Mouse (Mus musculus): Measurements from ENCODE around the gene Foxd1.

Gene Foxd1

DNA sequence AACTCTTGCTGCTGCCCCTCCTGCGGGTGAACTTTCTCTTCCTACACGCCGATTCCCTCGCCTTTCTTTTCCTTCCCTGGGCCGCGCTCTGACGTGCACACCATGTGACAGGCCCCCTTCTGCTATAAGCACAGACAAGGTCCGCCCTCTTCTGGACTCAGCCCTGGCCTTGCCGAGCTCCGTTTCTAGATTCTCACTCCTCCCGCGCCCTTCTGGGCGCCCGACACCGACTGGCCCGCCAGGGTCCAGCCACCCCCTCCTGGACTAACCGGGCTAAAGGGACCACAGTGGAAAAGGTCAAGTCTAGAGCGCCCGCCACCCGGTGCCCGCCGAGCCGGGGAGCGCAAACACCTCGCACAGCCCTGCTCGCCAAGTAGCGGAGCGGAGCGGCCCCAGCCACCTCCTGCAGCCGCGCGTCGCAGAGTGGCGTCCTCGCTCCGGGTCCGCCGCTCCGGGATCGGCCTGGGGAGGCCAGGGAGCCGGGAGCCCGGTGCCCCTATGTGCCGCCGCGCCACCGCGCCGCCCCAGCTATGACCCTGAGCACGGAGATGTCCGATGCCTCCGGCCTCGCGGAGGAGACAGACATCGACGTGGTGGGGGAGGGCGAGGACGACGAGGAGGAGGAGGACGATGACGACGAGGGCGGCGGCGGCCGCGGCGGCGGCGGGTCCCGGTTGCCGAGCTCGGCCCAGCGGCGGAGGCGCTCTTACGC, at the start of gene Foxd1:
Gene Foxd1 (plus strand): TSS at position 153 of the 712 bp plus-strand sequence.
- peak; percentile 17 for DNase-seq

DNA sequence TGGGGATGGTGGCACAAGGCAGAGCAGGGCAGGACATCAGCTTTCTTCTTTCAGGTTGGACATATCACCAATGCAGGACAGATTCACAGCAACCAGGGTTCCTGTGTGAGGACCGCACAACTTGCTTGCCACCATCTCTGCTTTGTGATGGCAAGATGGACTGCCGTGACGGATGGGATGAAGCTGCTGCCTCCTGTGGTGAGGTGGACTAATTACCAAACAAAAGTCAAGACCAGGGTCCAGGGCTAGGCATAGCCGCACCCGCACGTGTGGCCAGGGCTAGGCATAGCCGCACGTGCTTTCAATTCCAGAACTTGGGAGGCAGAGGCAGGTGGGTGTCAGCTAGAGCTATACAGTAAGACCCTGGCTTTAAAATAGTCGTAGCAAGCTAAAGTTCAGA, 48.8 kb upstream of the Foxd1 start:
- DNase-seq, result no peak

DNA sequence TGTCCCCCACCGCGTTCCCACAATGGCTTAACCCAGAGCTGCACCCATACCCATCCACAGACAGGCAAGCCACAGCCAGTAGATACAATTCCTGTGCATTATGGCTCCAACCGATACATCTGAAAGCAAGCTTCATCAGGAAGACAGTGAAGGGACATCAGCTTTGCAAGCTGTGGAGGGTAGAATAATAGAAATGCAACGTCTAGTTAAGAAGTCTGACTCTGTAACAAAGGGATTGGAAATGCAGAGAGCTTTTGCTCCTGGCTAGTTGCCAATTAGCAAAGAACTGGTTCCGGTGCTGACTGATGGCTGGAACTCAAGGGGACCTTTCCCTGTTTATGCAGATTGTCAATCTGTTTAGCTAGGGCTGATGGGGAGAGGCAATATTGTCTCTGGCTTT, 47.6 kb upstream of the Foxd1 start:
- DNase-seq, result no peak

DNA sequence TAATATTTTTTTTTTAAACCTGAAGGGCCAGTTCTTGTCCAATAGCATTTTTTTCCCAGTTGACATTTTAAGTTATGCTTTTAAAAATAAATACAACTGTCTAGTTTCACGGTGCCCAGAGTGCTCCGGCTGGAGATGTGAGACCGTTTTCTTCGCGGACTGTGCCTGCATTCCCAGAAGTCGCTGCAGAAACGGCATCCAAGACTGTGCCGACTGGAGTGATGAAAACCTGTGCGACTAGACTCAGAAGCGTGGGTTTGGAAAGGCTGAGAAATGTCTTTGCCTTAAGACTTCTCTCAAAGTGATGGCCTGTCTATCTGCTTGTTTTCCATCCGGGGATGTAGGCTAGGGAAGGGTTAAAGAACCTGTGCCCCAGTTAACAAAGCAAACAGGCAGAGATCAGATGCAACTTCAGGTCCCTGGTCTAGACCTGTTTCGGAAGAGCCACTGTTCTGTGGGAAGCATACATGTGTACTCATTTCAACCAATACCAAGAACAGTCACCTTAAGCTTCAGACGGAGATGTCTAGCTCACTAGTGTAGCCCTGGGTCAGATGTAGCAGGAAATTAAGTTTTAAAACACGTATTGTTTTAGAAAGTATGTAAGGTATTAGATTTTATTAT, 47.1 kb upstream of the Foxd1 start:
- DNase-seq, result no peak

- DNase-seq, result no peak
Measured at GRCm38 (mm10) chr13:98308004-98308403, 46.0 kb upstream of the Foxd1 start.

GRCm38 (mm10) chr13:98308724-98309123, 45.3 kb upstream of the Foxd1 start:
- no peak for DNase-seq

- no peak for DNase-seq
Measured at GRCm38 (mm10) chr13:98311597-98311996, 42.4 kb upstream of the Foxd1 start.

- no peak for DNase-seq
Measured at GRCm38 (mm10) chr13:98313631-98314030, 40.4 kb upstream of the Foxd1 start.

GRCm38 (mm10) chr13:98315124-98315523, 38.9 kb upstream of the Foxd1 start:
- peak; percentile 12 for DNase-seq

DNA sequence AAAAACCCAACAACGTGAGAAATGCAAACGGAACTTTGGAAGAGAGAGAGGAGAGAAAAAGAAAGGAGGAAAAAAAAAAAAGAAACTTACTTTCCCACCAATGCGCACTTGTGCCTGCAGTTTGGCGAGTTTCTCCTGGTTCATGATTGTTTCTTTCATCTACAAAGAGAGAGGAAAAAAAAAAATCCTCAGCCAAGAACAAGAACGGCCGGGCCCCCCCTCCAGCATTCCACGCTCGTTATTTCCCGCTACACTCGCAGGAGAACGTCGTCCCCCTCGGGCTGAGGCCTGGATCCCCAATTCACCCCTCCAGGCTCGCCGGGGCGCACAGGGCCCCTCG, 37.9 kb upstream of the Foxd1 start:
- no peak for DNase-seq

DNA sequence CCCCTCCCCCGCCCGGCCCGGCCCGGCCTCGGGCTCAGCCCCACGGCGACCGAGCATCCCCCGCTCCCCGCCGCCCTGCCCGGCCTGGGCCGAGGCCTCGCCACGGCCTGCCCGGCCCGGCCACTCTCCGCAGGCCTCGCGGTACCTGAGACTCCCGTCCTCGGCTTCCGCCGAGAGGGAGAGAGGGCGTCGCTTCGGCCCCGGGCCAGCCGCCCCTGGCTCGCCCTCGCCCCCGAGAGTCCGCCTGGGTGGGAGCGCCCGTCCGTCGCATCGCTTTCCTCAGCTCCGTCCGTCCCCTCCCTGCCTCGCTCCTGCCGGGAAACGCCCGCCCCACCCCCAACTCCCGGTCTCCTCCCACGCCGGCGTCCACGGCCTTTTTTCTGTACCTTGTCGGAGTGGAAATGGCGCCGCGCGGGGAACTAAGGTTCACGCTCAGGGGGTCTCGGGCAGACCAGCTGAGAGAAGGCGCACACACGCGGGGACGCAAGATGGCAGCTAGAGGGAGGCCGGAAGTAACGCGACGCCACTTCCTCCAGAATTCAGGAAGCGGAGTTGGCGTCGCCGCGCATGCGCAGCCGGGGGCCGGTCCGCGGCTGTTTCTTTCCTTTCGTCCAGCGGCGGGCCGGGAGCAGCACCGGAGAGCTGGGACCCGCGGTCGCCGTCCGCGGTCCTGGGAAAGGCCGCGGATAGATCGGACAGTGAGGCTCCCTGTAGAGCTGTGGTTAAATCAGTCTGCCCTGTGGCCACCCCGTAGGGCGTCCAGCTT, 37.4 kb upstream of the Foxd1 start, which contains the start of gene Btf3:
Gene Btf3 (minus strand): TSS at position 527 of the 766 bp plus-strand sequence.
- peak; percentile 91 for DNase-seq

- DNase-seq, result no peak
Measured at GRCm38 (mm10) chr13:98317246-98317677, 36.8 kb upstream of the Foxd1 start.

GRCm38 (mm10) chr13:98317911-98318310, 36.1 kb upstream of the Foxd1 start:
- DNase-seq, result no peak

- no peak for DNase-seq
Measured at GRCm38 (mm10) chr13:98325034-98325433, 29.0 kb upstream of the Foxd1 start.

GRCm38 (mm10) chr13:98332106-98332505, 21.9 kb upstream of the Foxd1 start:
- peak; percentile 8 for DNase-seq

- no peak for DNase-seq
Measured at GRCm38 (mm10) chr13:98336205-98336604, 17.8 kb upstream of the Foxd1 start.

DNA sequence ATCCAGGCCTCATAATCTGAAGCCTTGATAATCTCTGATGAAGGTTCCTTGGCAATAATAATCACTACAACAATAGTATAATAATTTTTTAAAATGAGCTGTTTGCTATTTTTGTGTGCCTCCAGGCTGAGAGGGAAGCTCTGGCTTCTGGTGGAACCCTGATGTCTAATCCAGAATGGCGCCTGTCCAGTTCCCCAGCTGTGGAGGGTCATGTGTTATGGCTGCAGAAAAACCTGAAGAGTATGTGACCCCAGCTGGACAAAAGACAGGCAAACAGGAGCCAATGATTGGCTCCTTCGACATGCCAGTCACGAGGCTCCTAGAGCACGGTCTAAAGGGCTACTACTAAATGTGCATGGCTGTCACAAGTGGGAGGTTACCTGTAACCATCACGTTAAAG, 13.5 kb upstream of the Foxd1 start:
- DNase-seq, result no peak

DNA sequence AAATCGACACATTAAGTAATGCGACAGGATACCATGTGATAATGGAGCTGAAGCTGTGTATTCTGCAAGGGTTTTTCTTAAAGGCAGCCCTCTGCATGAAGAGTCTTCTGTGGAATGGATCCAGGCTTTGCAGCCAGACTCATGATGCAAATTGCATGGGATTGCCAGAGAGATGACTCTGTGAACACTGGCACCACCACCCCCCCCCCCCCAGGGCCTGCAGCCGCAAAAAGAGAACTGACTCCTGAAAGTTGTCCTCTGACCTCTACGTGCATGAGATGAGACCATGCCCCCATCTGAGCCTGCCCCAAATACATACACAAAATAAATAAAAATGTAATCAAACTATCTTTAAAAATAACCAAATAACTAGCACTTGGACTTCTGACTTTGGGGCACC, 4.6 kb upstream of the Foxd1 start:
- DNase-seq, result no peak

GRCm38 (mm10) chr13:98351527-98351926, 2.5 kb upstream of the Foxd1 start:
- DNase-seq, result peak; percentile 18

- no peak for DNase-seq
Measured at GRCm38 (mm10) chr13:98352381-98352975, 1.6 kb upstream of the Foxd1 start.

DNA sequence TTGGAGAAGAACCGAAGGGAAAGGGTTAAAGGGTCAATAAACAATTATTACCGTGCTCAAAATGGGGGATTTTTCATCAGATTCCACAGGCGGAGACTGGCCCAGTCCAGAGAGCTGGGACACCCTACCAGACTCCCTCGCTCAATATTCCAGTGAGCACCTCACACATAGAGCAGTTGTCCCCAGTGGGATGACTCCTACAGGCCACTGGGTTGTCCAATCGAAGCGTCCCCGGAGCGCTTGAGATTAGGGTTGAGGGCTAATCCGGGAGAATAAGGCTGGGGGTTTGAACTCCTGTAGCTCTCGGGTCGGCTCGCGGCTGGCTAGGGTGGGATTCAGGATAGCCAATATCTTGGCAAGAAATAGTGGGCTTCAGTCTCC, 343 bp upstream of the Foxd1 start:
- DNase-seq, result peak; percentile 5

DNA sequence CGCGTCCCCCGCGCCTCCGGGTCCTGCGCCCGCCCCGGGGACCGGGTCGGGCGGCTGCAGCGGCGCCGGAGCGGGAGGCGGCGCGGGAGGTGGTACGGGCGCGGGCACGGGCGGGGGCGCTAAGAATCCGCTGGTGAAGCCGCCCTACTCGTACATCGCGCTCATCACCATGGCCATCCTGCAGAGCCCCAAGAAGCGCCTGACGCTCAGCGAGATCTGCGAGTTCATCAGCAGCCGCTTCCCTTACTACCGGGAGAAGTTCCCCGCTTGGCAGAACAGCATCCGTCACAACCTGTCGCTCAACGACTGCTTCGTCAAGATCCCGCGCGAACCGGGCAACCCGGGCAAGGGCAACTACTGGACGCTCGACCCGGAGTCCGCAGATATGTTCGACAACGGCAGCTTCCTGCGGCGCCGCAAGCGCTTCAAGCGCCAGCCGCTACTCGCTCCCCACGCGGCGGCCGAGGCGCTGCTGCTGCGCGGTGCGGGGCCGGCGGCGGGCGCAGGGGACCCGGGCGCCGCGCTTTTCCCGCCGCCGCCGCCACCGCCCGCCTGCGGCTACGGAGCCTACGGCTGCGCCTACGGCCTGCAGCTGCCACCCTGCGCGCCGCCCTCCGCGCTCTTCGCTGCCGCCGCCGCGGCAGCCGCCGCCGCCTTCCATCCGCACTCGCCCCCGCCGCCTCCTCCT, 973 bp downstream of the Foxd1 start:
- peak; percentile 7 for DNase-seq

DNA sequence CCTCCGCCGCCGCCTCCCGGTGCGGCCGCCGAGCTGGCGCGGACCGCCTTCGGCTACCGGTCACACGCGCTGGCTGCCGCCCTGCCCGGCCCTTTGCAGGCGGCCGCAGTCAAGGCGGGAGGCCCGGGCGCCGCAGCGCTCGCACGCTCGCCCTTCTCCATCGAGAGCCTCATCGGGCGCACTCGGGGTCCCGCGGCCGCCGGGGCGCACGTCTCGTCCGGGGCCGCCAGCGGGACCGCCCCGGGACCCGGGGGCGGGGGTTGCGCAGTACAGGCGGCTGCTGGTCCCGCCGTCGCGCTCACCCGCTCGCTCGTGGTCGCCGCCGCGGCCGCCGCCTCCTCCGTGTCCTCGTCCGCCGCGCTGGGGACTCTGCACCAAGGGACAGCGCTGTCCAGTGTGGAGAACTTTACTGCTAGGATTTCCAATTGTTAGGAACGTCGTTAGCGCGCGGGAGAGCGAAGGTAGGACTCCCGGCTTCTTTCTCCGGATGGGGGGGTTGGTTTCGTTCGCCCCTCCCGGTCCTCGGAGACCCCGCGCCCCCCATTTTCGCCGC, 1.6 kb downstream of the Foxd1 start:
- DNase-seq, result no peak

Measured in kidney, adult 11 months (tissue).